21 mouse cellular contexts compared by ENCODE assay signal in the genomic region with DNA sequence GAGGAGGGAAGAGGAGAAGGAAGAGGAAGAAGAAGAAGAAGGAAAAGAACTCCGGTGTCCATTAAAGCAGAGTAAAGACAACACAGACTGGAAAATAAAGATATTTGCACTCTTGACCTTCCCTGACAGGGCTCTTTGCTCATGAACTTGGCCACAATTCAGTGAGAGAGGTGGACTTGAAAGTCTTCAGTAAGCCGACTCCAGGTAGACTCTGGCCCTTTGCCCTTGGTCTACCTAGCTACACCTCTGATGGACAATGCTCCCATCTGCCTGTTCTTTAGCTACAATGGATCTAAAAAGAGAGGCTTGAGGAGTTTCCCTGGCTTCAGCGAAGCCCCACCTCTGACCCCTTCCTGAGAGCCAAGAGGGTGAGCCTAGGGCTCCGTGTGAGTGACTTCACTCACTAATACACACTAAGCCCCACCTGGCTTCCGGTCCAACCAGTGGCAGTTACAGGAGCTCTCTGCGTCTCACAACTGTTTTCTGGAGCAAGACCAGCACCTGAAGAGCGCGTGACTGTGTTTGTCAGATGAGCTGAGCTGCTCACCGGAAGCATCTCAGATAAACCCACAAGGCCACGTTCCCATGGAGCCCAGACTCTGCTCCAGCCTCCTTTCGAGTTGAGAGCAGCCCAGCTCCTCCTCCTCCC.
DNase-seq lines count a peak whose midpoint lies in the region; ATAC-seq and TF ChIP-seq lines count a peak whose summit lies in the region.
"Had no signal": no experiment of that assay in that cellular context is flagged by ENCODE, and none has a peak within 500 bp of the region (broad histone marks: within the 10 kb centered on the region; RNA-seq: fewer than 3 reads in every experiment).

No protein-coding gene starts in this region.

- peaks cover 2% of the 10 kb centered on the region; the same call in 1 of the 2 replicates for H3K9me3 ChIP-seq in heart, embryonic 16.5 days (replicated peaks; ENCODE audit: control insufficient read depth, low read length)
- H3K9me3 ChIP-seq in heart, embryonic 10.5 days, result no peaks in the 10 kb centered on the region; the same call in 1 of the 2 replicates
- no peaks in the 10 kb centered on the region for H3K9me3 ChIP-seq in lung, postnatal 0 days (ENCODE audit: low read length)
- no peaks in the 10 kb centered on the region for H3K9me3 ChIP-seq in stomach, embryonic 16.5 days (replicated peaks; ENCODE audit: control insufficient read depth, low read length)
- H3K9me3 ChIP-seq: embryonic facial prominence, embryonic 10.5 days; forebrain, embryonic 12.5 days; hindbrain, embryonic 13.5 days; limb, embryonic 10.5 days; liver, embryonic 15.5 days; neural tube, embryonic 15.5 days had no signal

- no peaks in the 10 kb centered on the region for H3K4me1 ChIP-seq in heart, embryonic 16.5 days (ENCODE audit: control insufficient read depth, insufficient read depth, low read length)
- H3K4me1 ChIP-seq in heart, embryonic 10.5 days, result 0 out of 2 replicates have a peak, but pooled peaks cover 8% of the 10 kb centered on the region
- no peaks in the 10 kb centered on the region for H3K4me1 ChIP-seq in lung, postnatal 0 days (ENCODE audit: insufficient read depth, low read depth, low read length)
- no peaks in the 10 kb centered on the region for H3K4me1 ChIP-seq in lung, adult 2 months (ENCODE audit: control insufficient read depth, insufficient read depth, low read length)
- H3K4me1 ChIP-seq in stomach, embryonic 16.5 days (ENCODE audit: control insufficient read depth, insufficient read depth, low read length), result no peaks in the 10 kb centered on the region
- H3K4me1 ChIP-seq: embryonic facial prominence, embryonic 10.5 days; forebrain, embryonic 12.5 days; heart, embryonic 12.5 days; hindbrain, embryonic 13.5 days; limb, embryonic 10.5 days; megakaryocyte, embryonic 14.5 days; neural tube, embryonic 15.5 days had no signal

- H3K4me3 ChIP-seq in heart, embryonic 16.5 days (ENCODE audit: low read length), result no peak overlapping the region
- no peak overlapping the region for H3K4me3 ChIP-seq in heart, embryonic 10.5 days
- H3K4me3 ChIP-seq in lung, postnatal 0 days (ENCODE audit: low read depth, low read length), result no peak overlapping the region
- no peak overlapping the region for H3K4me3 ChIP-seq in lung, adult 2 months (replicated peaks; ENCODE audit: extremely low read depth, low read depth, low read length)
- H3K4me3 ChIP-seq in stomach, embryonic 16.5 days (replicated peaks; ENCODE audit: low read length), result no peak overlapping the region
- H3K4me3 ChIP-seq: embryonic facial prominence, embryonic 10.5 days; forebrain, embryonic 12.5 days; heart, embryonic 12.5 days; hindbrain, embryonic 13.5 days; limb, embryonic 10.5 days; liver, embryonic 15.5 days; megakaryocyte, embryonic 14.5 days; neural tube, embryonic 15.5 days had no signal

- peak; percentile 52; the same call in 1 of the 2 replicates for ATAC-seq in heart, embryonic 16.5 days (replicated peaks; ENCODE audit: extremely low read depth, insufficient read depth, low FRiP score)
- peak; percentile 34 for ATAC-seq in lung, postnatal 0 days
- ATAC-seq in stomach, embryonic 16.5 days (ENCODE audit: insufficient read depth, low FRiP score), result peak; percentile 35; the same call in 1 of the 2 replicates
- ATAC-seq: inflammation-experienced regulatory T-cells, adult 6 months; midbrain, embryonic 16.5 days had no signal

- no peak overlapping the region for H3K9ac ChIP-seq in heart, embryonic 16.5 days (ENCODE audit: low read length)
- H3K9ac ChIP-seq in lung, postnatal 0 days (replicated peaks; ENCODE audit: low read depth), result no peak overlapping the region
- H3K9ac ChIP-seq in stomach, embryonic 16.5 days (ENCODE audit: low read length), result no peak overlapping the region
- H3K9ac ChIP-seq: forebrain, embryonic 12.5 days; heart, embryonic 12.5 days; hindbrain, embryonic 13.5 days; liver, embryonic 15.5 days; neural tube, embryonic 15.5 days had no signal

- no peak overlapping the region for H3K27ac ChIP-seq in heart, embryonic 16.5 days (ENCODE audit: low read length)
- H3K27ac ChIP-seq in heart, embryonic 10.5 days, result no peak overlapping the region
- peak overlapping the region; percentile 44; the same call in 1 of the 2 replicates for H3K27ac ChIP-seq in lung, postnatal 0 days (ENCODE audit: low read length)
- peak overlapping the region; percentile 47; the same call in 1 of the 2 replicates for H3K27ac ChIP-seq in stomach, embryonic 16.5 days (ENCODE audit: low read length)
- H3K27ac ChIP-seq: embryonic facial prominence, embryonic 10.5 days; forebrain, embryonic 12.5 days; hindbrain, embryonic 13.5 days; limb, embryonic 10.5 days; liver, embryonic 15.5 days; neural tube, embryonic 15.5 days had no signal

- TF ChIP-seq POLR2A in lung, adult 2 months (IDR thresholded peaks at IDR 0.05; ENCODE audit: borderline replicate concordance, extremely low read depth, low read depth, low read length), result no peak

- no peak for DNase-seq in heart, embryonic 10.5 days (ENCODE audit: low spot score)
- DNase-seq in kidney, postnatal 36 days, result peak; percentile 62 to 63
- no peak for DNase-seq in kidney, postnatal 14 days
- peak; percentile 54 for DNase-seq in lung, postnatal 0 days (ENCODE audit: low spot score)
- no peak for DNase-seq in lung, adult 2 months
- DNase-seq in left cerebral cortex, adult 9 months (ENCODE audit: low spot score in 2 of 2), result no peak
- DNase-seq: right cerebral cortex, postnatal 14 days; spleen, adult 18-20 months; thymus, postnatal 14 days had no signal

- no peaks in the 10 kb centered on the region for H3K36me3 ChIP-seq in heart, embryonic 16.5 days (ENCODE audit: control insufficient read depth, insufficient read depth)
- no peaks in the 10 kb centered on the region for H3K36me3 ChIP-seq in heart, embryonic 10.5 days
- H3K36me3 ChIP-seq in lung, postnatal 0 days (ENCODE audit: insufficient read depth, low read length), result no peaks in the 10 kb centered on the region
- H3K36me3 ChIP-seq in stomach, embryonic 16.5 days (ENCODE audit: control insufficient read depth, insufficient read depth, low read length), result no peaks in the 10 kb centered on the region
- H3K36me3 ChIP-seq: embryonic facial prominence, embryonic 10.5 days; forebrain, embryonic 12.5 days; heart, embryonic 12.5 days; hindbrain, embryonic 13.5 days; limb, embryonic 10.5 days; liver, embryonic 15.5 days; neural tube, embryonic 15.5 days had no signal

- no peak for TF ChIP-seq CTCF in lung, postnatal 0 days (IDR thresholded peaks at IDR 0.05)
- TF ChIP-seq CTCF in lung, adult 2 months (IDR thresholded peaks at IDR 0.05; ENCODE audit: insufficient read depth, low read length), result no peak

- no peak for TF ChIP-seq EP300 in lung, postnatal 0 days (IDR thresholded peaks at IDR 0.05)

- H3K27me3 ChIP-seq in heart, embryonic 16.5 days (ENCODE audit: control insufficient read depth, insufficient read depth, low read length), result no peaks in the 10 kb centered on the region
- 0 out of 2 replicates have a peak, but pooled peaks cover 6% of the 10 kb centered on the region for H3K27me3 ChIP-seq in heart, embryonic 10.5 days (ENCODE audit: insufficient read depth, poor library complexity, severe bottlenecking)
- H3K27me3 ChIP-seq in lung, postnatal 0 days (replicated peaks; ENCODE audit: insufficient read depth, low read length), result no peaks in the 10 kb centered on the region
- H3K27me3 ChIP-seq in stomach, embryonic 16.5 days (ENCODE audit: control insufficient read depth, insufficient read depth, low read length), result no peaks in the 10 kb centered on the region
- H3K27me3 ChIP-seq: heart, embryonic 12.5 days; hindbrain, embryonic 13.5 days; liver, embryonic 15.5 days; megakaryocyte, embryonic 14.5 days; neural tube, embryonic 15.5 days had no signal

- WGBS in heart, embryonic 16.5 days, result 66% methylated on average over 11 of the region's 11 CpGs
- 78% methylated on average over 11 of the region's 11 CpGs for WGBS in heart, embryonic 10.5 days
- WGBS in lung, postnatal 0 days, result 54% methylated on average over 11 of the region's 11 CpGs
- 51% methylated on average over 11 of the region's 11 CpGs for WGBS in lung, adult 2 months
- WGBS in stomach, embryonic 16.5 days, result 66% methylated on average over 11 of the region's 11 CpGs

- no peak overlapping the region for H3K4me2 ChIP-seq in heart, embryonic 16.5 days (ENCODE audit: low read depth, low read length)
- H3K4me2 ChIP-seq in lung, postnatal 0 days (replicated peaks; ENCODE audit: low read depth, low read length), result peak overlapping the region; percentile 4; the same call in 1 of the 2 replicates
- H3K4me2 ChIP-seq in stomach, embryonic 16.5 days (ENCODE audit: low read depth, low read length), result no peak overlapping the region
- H3K4me2 ChIP-seq: forebrain, embryonic 12.5 days; heart, embryonic 12.5 days; hindbrain, embryonic 13.5 days; liver, embryonic 15.5 days; neural tube, embryonic 15.5 days had no signal

Comparison
In these comparisons a context has a peak if more than half of its experiments do, and no peak if none do; other contexts are left out.
1. DNase-seq: peak in kidney, postnatal 36 days (2 of 2) and lung, postnatal 0 days (single experiment); none in heart, embryonic 10.5 days (single experiment), kidney, postnatal 14 days (single experiment), lung, adult 2 months (single experiment) and left cerebral cortex, adult 9 months (0 of 2).
2. H3K27ac ChIP-seq: peak in lung, postnatal 0 days (single experiment) and stomach, embryonic 16.5 days (single experiment); none in heart, embryonic 16.5 days (single experiment) and heart, embryonic 10.5 days (single experiment).
3. Peak in every context shown above with its lines, with median percentiles within 50 percentile points of each other: ATAC-seq.